Mouse (Mus musculus) E14TG2a.4 (cell line): ENCODE results near the gene Mindy2.

Experiments used
- CTCF ChIP-seq: conservative IDR thresholded peaks from 2 replicates; pipeline ENCODE4 v1.5.1; 2014; ENCODE audit warnings: low read length
- POU5F1 ChIP-seq: IDR thresholded peaks from 2 replicates; pipeline ENCODE4 v1.6.1; 2014; ENCODE audit warnings: low read length, borderline replicate concordance

- no peak for TF ChIP-seq CTCF
- no peak for TF ChIP-seq POU5F1
Observed at GRCm38 (mm10) chr9:70690579-70690978, 33.6 kb upstream of the Mindy2 start.
